Comparison of ENCODE assay signal across 9 mouse cellular contexts in the genomic region with DNA sequence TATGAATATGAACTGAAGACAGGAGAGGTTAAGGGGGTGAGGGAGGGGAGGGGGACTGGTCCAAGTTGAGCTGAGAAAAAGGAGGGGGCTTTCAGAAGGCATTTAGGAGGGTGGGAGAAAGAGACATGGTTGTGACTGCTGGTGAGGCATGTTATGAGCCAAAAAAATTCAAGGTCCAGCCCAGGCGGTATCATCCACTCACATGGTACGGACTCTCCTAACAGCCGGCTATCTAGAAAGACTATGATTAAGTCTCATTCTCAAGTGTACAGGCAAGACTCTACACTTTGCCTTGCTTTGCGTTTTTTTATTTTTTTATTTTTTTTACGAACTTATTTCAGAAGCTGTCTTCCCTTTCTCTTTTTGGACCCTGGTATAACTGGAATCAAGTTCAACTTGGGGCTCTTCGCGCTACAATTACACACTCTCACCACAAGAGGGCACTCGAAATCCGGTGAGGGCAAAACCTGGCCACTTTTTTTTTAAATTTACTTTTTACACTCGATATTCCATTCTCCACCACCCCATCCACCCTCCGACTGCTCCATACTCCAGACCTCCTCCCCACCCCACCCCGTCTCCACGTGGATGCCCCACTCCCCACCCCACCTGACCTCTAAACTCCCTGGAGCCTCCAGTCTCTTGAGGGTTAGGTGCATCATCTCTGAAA.
A peak's percentile ranks its signal among the peaks of the same experiment; 100 is the strongest.
DNase-seq lines count a peak whose midpoint lies in the region; ATAC-seq lines count a peak whose summit lies in the region.
"Had no signal": no experiment of that assay in that cellular context is flagged by ENCODE, and none has a peak within 500 bp of the region (broad histone marks: within the 10 kb centered on the region; RNA-seq: fewer than 3 reads in every experiment).

No protein-coding gene starts in this region.

- no peak overlapping the region for H3K9ac ChIP-seq in embryonic facial prominence, embryonic 14.5 days (ENCODE audit: low read depth, low read length)
- no peak overlapping the region for H3K9ac ChIP-seq in midbrain, embryonic 14.5 days (replicated peaks; ENCODE audit: low read length)
- H3K9ac ChIP-seq: limb, embryonic 13.5 days had no signal

- H3K27ac ChIP-seq in embryonic facial prominence, embryonic 14.5 days (replicated peaks; ENCODE audit: low read depth, low read length): no peak overlapping the region
- H3K27ac ChIP-seq in midbrain, embryonic 14.5 days (replicated peaks; ENCODE audit: low read depth, low read length): no peak overlapping the region
- H3K27ac ChIP-seq: limb, embryonic 13.5 days had no signal

- no peaks in the 10 kb centered on the region for H3K36me3 ChIP-seq in embryonic facial prominence, embryonic 14.5 days (ENCODE audit: control insufficient read depth, insufficient read depth, low read length)
- no peaks in the 10 kb centered on the region for H3K36me3 ChIP-seq in midbrain, embryonic 14.5 days (ENCODE audit: control insufficient read depth, insufficient read depth, low read length)
- H3K36me3 ChIP-seq: limb, embryonic 13.5 days had no signal

- H3K4me3 ChIP-seq in embryonic facial prominence, embryonic 14.5 days (ENCODE audit: low read depth, low read length): no peak overlapping the region
- no peak overlapping the region for H3K4me3 ChIP-seq in midbrain, embryonic 14.5 days (replicated peaks; ENCODE audit: low read depth, low read length)
- H3K4me3 ChIP-seq: limb, embryonic 13.5 days had no signal

- peak; percentile 70 for DNase-seq in cerebellum, adult 9-10 months
- peak; percentile 45 for DNase-seq in urinary bladder, postnatal 25 days (ENCODE audit: low spot score)
- no peak for DNase-seq in urinary bladder, adult 2 months (ENCODE audit: low spot score)
- peak; percentile 56 for DNase-seq in embryonic facial prominence, embryonic 14.5 days (ENCODE audit: low spot score)
- DNase-seq in kidney, adult 9 months: peak; percentile 28
- peak; percentile 73 for DNase-seq in midbrain, embryonic 14.5 days
- no peak for DNase-seq in frontal cortex, postnatal 14 days (ENCODE audit: low spot score in 2 of 2)

- no peaks in the 10 kb centered on the region for H3K27me3 ChIP-seq in embryonic facial prominence, embryonic 14.5 days (replicated peaks; ENCODE audit: control insufficient read depth, insufficient read depth, low read length)
- no peaks in the 10 kb centered on the region for H3K27me3 ChIP-seq in midbrain, embryonic 14.5 days (ENCODE audit: control insufficient read depth, insufficient read depth, low read length)
- H3K27me3 ChIP-seq: limb, embryonic 13.5 days had no signal

- no peak for ATAC-seq in cerebellum, adult (ENCODE audit: insufficient number of reproducible peaks, low FRiP score, low TSS enrichment)
- no peak for ATAC-seq in embryonic facial prominence, embryonic 14.5 days (ENCODE audit: low read depth)
- ATAC-seq in midbrain, embryonic 14.5 days (ENCODE audit: low FRiP score, low TSS enrichment): no peak

- no peaks in the 10 kb centered on the region for H3K4me1 ChIP-seq in embryonic facial prominence, embryonic 14.5 days (ENCODE audit: control insufficient read depth, insufficient read depth, low read length)
- H3K4me1 ChIP-seq in midbrain, embryonic 14.5 days (ENCODE audit: control insufficient read depth, insufficient read depth, low read length): peaks cover 15% of the 10 kb centered on the region
- H3K4me1 ChIP-seq: limb, embryonic 13.5 days had no signal

- no peak overlapping the region for H3K4me2 ChIP-seq in embryonic facial prominence, embryonic 14.5 days (ENCODE audit: low read depth, low read length)
- no peak overlapping the region for H3K4me2 ChIP-seq in midbrain, embryonic 14.5 days (ENCODE audit: low read length)
- H3K4me2 ChIP-seq: limb, embryonic 13.5 days had no signal

- H3K9me3 ChIP-seq in embryonic facial prominence, embryonic 14.5 days (ENCODE audit: control insufficient read depth, low read length): peaks cover 8% of the 10 kb centered on the region; the same call in 1 of the 2 replicates
- H3K9me3 ChIP-seq in midbrain, embryonic 14.5 days (ENCODE audit: control insufficient read depth, low read length): peaks cover 3% of the 10 kb centered on the region; the same call in 1 of the 2 replicates
- H3K9me3 ChIP-seq: limb, embryonic 13.5 days had no signal

- 31% methylated on average over 13 of the region's 13 CpGs for WGBS in embryonic facial prominence, embryonic 14.5 days
- 32% methylated on average over 13 of the region's 13 CpGs for WGBS in midbrain, embryonic 14.5 days

Comparison
In these comparisons a context has a peak if more than half of its experiments do, and no peak if none do; other contexts are left out.
1. DNase-seq: peak in cerebellum, adult 9-10 months (single experiment), urinary bladder, postnatal 25 days (single experiment), embryonic facial prominence, embryonic 14.5 days (single experiment), kidney, adult 9 months (single experiment) and midbrain, embryonic 14.5 days (single experiment); none in urinary bladder, adult 2 months (single experiment) and frontal cortex, postnatal 14 days (0 of 2).